Mouse (Mus musculus) liver, embryonic 14.5 days (tissue): Measurements from ENCODE around the gene Limk1. TPM values are rescaled to one million over a fixed set of nuclear protein-coding genes. Genes with fewer than 3 reads are reported as not detected.
A peak's percentile ranks its signal among the peaks of the same experiment; 100 is the strongest.
"Not testable (repeated sequence)": the region's sequence is repeated elsewhere in the genome, so short reads cannot be mapped to it uniquely, and the experiment has no call there.

ENCODE experiments used
- ATAC-seq: fragments of 200-750 bp; cut with Nextera tagmentation; 2 replicates; pipeline ENCODE4 v1.8.0; 2017; ENCODE audit warnings: moderate number of reproducible peaks, mild to moderate bottlenecking, moderate library complexity; ENCODE audit not compliant: insufficient read depth
- DNase-seq, 3 experiments: peaks; one replicate each; pipeline ENCODE4 v3.0.0-alpha.2; 2012 to 2013; ENCODE audit warnings: low read depth in 3 of 3, low spot score in 3 of 3
- H3K27ac ChIP-seq: fragments of 300-500 bp; sonication (generic); 2 replicates; pipeline ENCODE4 v1.5.1; 2014; ENCODE audit warnings: moderate library complexity, mild to moderate bottlenecking, control low read depth, inconsistent platforms
- H3K27me3 ChIP-seq: fragments of 300-500 bp; sonication (generic); 2 replicates; pipeline ENCODE4 v1.6.1; 2014; ENCODE audit warnings: mild to moderate bottlenecking, low read length, moderate library complexity; ENCODE audit not compliant: control insufficient read depth, insufficient read depth
- H3K36me3 ChIP-seq: fragments of 300-500 bp; sonication (generic); replicated peaks from 2 replicates; pipeline ENCODE4 v1.6.1; 2014; ENCODE audit warnings: low read depth; ENCODE audit not compliant: control insufficient read depth, insufficient read depth
- H3K4me1 ChIP-seq, 2 experiments: fragments of 200-500 bp in 1 of 2; fragments of 300-500 bp in 1 of 2; sonication (generic) in 1 of 2; replicated peaks; 2 replicates each; pipeline ENCODE4 v1.6.1; 2012 to 2014; ENCODE audit warnings: antibody characterized with exemption in 1 of 2, inconsistent platforms in 1 of 2, low read length in 1 of 2; ENCODE audit not compliant: control insufficient read depth in 2 of 2, insufficient read depth in 2 of 2
- H3K4me2 ChIP-seq: fragments of 300-500 bp; sonication (generic); 2 replicates; pipeline ENCODE4 v1.6.1; 2014; ENCODE audit warnings: low read depth, mild to moderate bottlenecking, control low read depth, moderate library complexity
- H3K4me3 ChIP-seq, 2 experiments: fragments of 200-500 bp in 1 of 2; fragments of 300-500 bp in 1 of 2; sonication (generic) in 1 of 2; 2 replicates each; pipeline ENCODE4 v1.5.1; 2012 to 2014; ENCODE audit warnings: low read depth in 2 of 2, low read length in 2 of 2, mild to moderate bottlenecking in 2 of 2, control low read depth in 1 of 2, inconsistent platforms in 1 of 2, moderate library complexity in 1 of 2; ENCODE audit not compliant: insufficient read depth in 1 of 2
- H3K9ac ChIP-seq: fragments of 300-500 bp; sonication (generic); replicated peaks from 2 replicates; pipeline ENCODE4 v1.6.1; 2014; ENCODE audit warnings: mild to moderate bottlenecking, control low read depth, moderate library complexity
- H3K9me3 ChIP-seq: fragments of 300-500 bp; sonication (generic); 2 replicates; pipeline ENCODE4 v1.6.1; 2016; ENCODE audit warnings: low read length, mixed read lengths; ENCODE audit not compliant: control insufficient read depth
- CTCF ChIP-seq: IDR thresholded peaks from 2 replicates; pipeline ENCODE4 v1.5.1; 2016; ENCODE audit warnings: antibody characterized with exemption, low read depth, control low read depth
- EP300 ChIP-seq: IDR thresholded peaks from 2 replicates; pipeline ENCODE4 v1.6.1; 2016; ENCODE audit warnings: antibody characterized with exemption, low read depth
- WGBS: fragments of 180-500 bp; shearing (Covaris S2); extraction: QIAGEN DNeasy Blood & Tissue Kit; methylation state at CpG from one replicate; pipeline ENCODE4 v1.1.7; 2014; ENCODE audit not compliant: insufficient replicate concordance; 5-methylcytosine and 5-hydroxymethylcytosine counted together
- polyA plus RNA-seq, 2 experiments: library from polyadenylated mRNA; depleted of rRNA in 1 of 2; stranded (reverse) in 1 of 2; unstranded in 1 of 2; fragments of >200 nt; fragmentation: Nextera tagmentation in 1 of 2; extraction: Ambion mirVana in 1 of 2; gene quantifications; 2 replicates each; pipeline versions ENCODE4 v1.2.1 to v1.2.3; 2012 to 2014

Limk1 gene
- polyA plus RNA-seq, 2 experiments: 0.89 to 2.2 TPM

GRCm38 (mm10) chr5:134668495-134668894 is 19.9 kb downstream of the Limk1 start:
- no peaks in the 10 kb centered on the region for H3K36me3 ChIP-seq
- no peak for ATAC-seq
- H3K4me1 ChIP-seq: no peaks in the 10 kb centered on the region
- 66% methylated on average over 8 of the region's 8 CpGs for WGBS
- H3K9me3 ChIP-seq: no peaks in the 10 kb centered on the region
- H3K27me3 ChIP-seq: no peaks in the 10 kb centered on the region
- no peak for DNase-seq
- H3K4me3 ChIP-seq: no peak overlapping the region
- H3K27ac ChIP-seq: no peak overlapping the region
- H3K9ac ChIP-seq: no peak overlapping the region
- H3K4me2 ChIP-seq: no peak overlapping the region
- no peak for TF ChIP-seq EP300
- peak; percentile 72 for TF ChIP-seq CTCF

- WGBS: 76% methylated on average over 4 of the region's 4 CpGs
- DNase-seq (no peak), ATAC-seq (no peak)
- no peaks in the 10 kb centered on the region for H3K36me3 ChIP-seq
- no peaks in the 10 kb centered on the region for H3K4me1 ChIP-seq
- H3K27ac ChIP-seq: no peak overlapping the region
- no peak overlapping the region for H3K4me2 ChIP-seq
- H3K4me3 ChIP-seq: no peak overlapping the region
- TF ChIP-seq CTCF: no peak
- TF ChIP-seq EP300: no peak
- no peaks in the 10 kb centered on the region for H3K27me3 ChIP-seq
- no peak overlapping the region for H3K9ac ChIP-seq
- H3K9me3 ChIP-seq: no peaks in the 10 kb centered on the region
These were observed 31.7 kb downstream of the Limk1 start for GRCm38 (mm10) chr5:134656708-134657107.

GRCm38 (mm10) chr5:134652015-134652414 is 36.4 kb downstream of the Limk1 start:
- no peaks in the 10 kb centered on the region for H3K9me3 ChIP-seq

GRCm38 (mm10) chr5:134650926-134651325 is 37.5 kb downstream of the Limk1 start:
- H3K27ac ChIP-seq: no peak overlapping the region
- TF ChIP-seq CTCF (peak; percentile 88), EP300 (no peak)
- H3K4me3 ChIP-seq: no peak overlapping the region
- 30% methylated on average over 4 of the region's 5 CpGs for WGBS
- no peaks in the 10 kb centered on the region for H3K27me3 ChIP-seq
- DNase-seq (peak in 2 of 3 experiments; percentile 34 to 36), ATAC-seq (no peak)
- H3K36me3 ChIP-seq: no peaks in the 10 kb centered on the region
- no peaks in the 10 kb centered on the region for H3K4me1 ChIP-seq
- no peak overlapping the region for H3K4me2 ChIP-seq
- no peak overlapping the region for H3K9ac ChIP-seq
- no peaks in the 10 kb centered on the region for H3K9me3 ChIP-seq

More at GRCm38 (mm10) chr5:134652015-134652414, 36.4 kb downstream of the Limk1 start:
- no peak overlapping the region for H3K4me3 ChIP-seq
- TF ChIP-seq CTCF (no peak), EP300 (no peak)
- 35% methylated on average over 7 of the region's 7 CpGs for WGBS
- no peaks in the 10 kb centered on the region for H3K4me1 ChIP-seq
- ATAC-seq (no peak), DNase-seq (no peak)
- H3K4me2 ChIP-seq: no peak overlapping the region
- no peaks in the 10 kb centered on the region for H3K27me3 ChIP-seq
- H3K36me3 ChIP-seq: no peaks in the 10 kb centered on the region
- no peak overlapping the region for H3K27ac ChIP-seq
- no peak overlapping the region for H3K9ac ChIP-seq

GRCm38 (mm10) chr5:134648976-134649375 is 39.4 kb downstream of the Limk1 start:
- not testable (repeated sequence) for H3K4me1 ChIP-seq, H3K36me3 ChIP-seq, DNase-seq, H3K4me2 ChIP-seq, H3K9me3 ChIP-seq, H3K9ac ChIP-seq, H3K27ac ChIP-seq, H3K27me3 ChIP-seq, ATAC-seq, H3K4me3 ChIP-seq
- WGBS: 55% methylated on average over 3 of the region's 4 CpGs
